ENCODE assay signal across 10 mouse cellular contexts in genomic region chr3:38663023-38663422, GRCm38 (mm10).
DNase-seq lines count a peak whose midpoint lies in the region; ATAC-seq and TF ChIP-seq lines count a peak whose summit lies in the region.
"Had no signal": no experiment of that assay in that cellular context is flagged by ENCODE, and none has a peak within 500 bp of the region (broad histone marks: within the 10 kb centered on the region; RNA-seq: fewer than 3 reads in every experiment).

No protein-coding gene starts in this region.

- no peak for TF ChIP-seq EP300 in ES-Bruce4 (IDR thresholded peaks at IDR 0.05; ENCODE audit: insufficient read depth, low read depth, low read length)

- no peaks in the 10 kb centered on the region for H3K4me1 ChIP-seq in kidney, embryonic 14.5 days (ENCODE audit: control insufficient read depth, insufficient read depth, low read length)
- no peaks in the 10 kb centered on the region for H3K4me1 ChIP-seq in ES-Bruce4 (ENCODE audit: control insufficient read depth, insufficient read depth, low read length)

- H3K36me3 ChIP-seq in kidney, embryonic 14.5 days (ENCODE audit: control insufficient read depth, insufficient read depth, low read length) = no peaks in the 10 kb centered on the region
- H3K36me3 ChIP-seq in ES-Bruce4 (ENCODE audit: control insufficient read depth, insufficient read depth, low read length, poor library complexity, severe bottlenecking) = no peaks in the 10 kb centered on the region
- H3K36me3 ChIP-seq: hindbrain, embryonic 10.5 days had no signal

- peak; percentile 60 for TF ChIP-seq CTCF in ES-Bruce4 (IDR thresholded peaks at IDR 0.05; ENCODE audit: low read depth, low read length)

- TF ChIP-seq POLR2A in ES-Bruce4 (IDR thresholded peaks at IDR 0.05; ENCODE audit: insufficient read depth, low read length) = no peak

- no peak overlapping the region for H3K9ac ChIP-seq in kidney, embryonic 14.5 days (ENCODE audit: low read depth, low read length)
- H3K9ac ChIP-seq in ES-Bruce4 (ENCODE audit: low read depth, poor library complexity, severe bottlenecking) = no peak overlapping the region
- H3K9ac ChIP-seq: forebrain, embryonic 13.5 days had no signal

- WGBS in kidney, embryonic 14.5 days = 76% methylated on average over 5 of the region's 5 CpGs

- DNase-seq in kidney, adult 9 months = peak; percentile 1
- peak; percentile 16 for DNase-seq in A20 (ENCODE audit: low read depth, low spot score)
- DNase-seq in induced T-regulatory cell, adult 2 months (ENCODE audit: low read depth) = peak; percentile 32
- no peak for DNase-seq in adrenal gland, postnatal 25 days
- DNase-seq in cerebellum, adult 11 months = no peak
- DNase-seq: layer of hippocampus, postnatal 36 days had no signal

- no peak overlapping the region for H3K4me3 ChIP-seq in kidney, embryonic 14.5 days (ENCODE audit: low read length)
- no peak overlapping the region for H3K4me3 ChIP-seq in ES-Bruce4 (ENCODE audit: low read depth, low read length)
- H3K4me3 ChIP-seq: forebrain, embryonic 13.5 days; hindbrain, embryonic 10.5 days had no signal

- H3K9me3 ChIP-seq in kidney, embryonic 14.5 days (ENCODE audit: control insufficient read depth, low read length) = peaks cover 4% of the 10 kb centered on the region
- no peaks in the 10 kb centered on the region for H3K9me3 ChIP-seq in ES-Bruce4 (replicated peaks; ENCODE audit: control insufficient read depth, insufficient read depth, low read length, poor library complexity, severe bottlenecking)
- H3K9me3 ChIP-seq: forebrain, embryonic 13.5 days; hindbrain, embryonic 10.5 days had no signal

- H3K27me3 ChIP-seq in kidney, embryonic 14.5 days (ENCODE audit: control insufficient read depth, insufficient read depth, low read length) = no peaks in the 10 kb centered on the region
- H3K27me3 ChIP-seq in ES-Bruce4 (ENCODE audit: control insufficient read depth, insufficient read depth, low read length, poor library complexity, severe bottlenecking) = no peaks in the 10 kb centered on the region
- H3K27me3 ChIP-seq: forebrain, embryonic 13.5 days had no signal

- no peak overlapping the region for H3K27ac ChIP-seq in kidney, embryonic 14.5 days (ENCODE audit: low read depth, low read length)
- no peak overlapping the region for H3K27ac ChIP-seq in ES-Bruce4 (ENCODE audit: insufficient read depth, low read length)

- ATAC-seq in kidney, embryonic 14.5 days (ENCODE audit: low FRiP score, low TSS enrichment) = no peak

- no peak overlapping the region for H3K4me2 ChIP-seq in kidney, embryonic 14.5 days (replicated peaks; ENCODE audit: low read depth, low read length)

Comparison
In these comparisons a context has a peak if more than half of its experiments do, and no peak if none do; other contexts are left out.
1. DNase-seq: peak in kidney, adult 9 months (single experiment), A20 (single experiment) and induced T-regulatory cell, adult 2 months (single experiment); none in adrenal gland, postnatal 25 days (single experiment) and cerebellum, adult 11 months (single experiment).